Mouse (Mus musculus): ENCODE data around the gene Krtap9-3.

- TF ChIP-seq CTCF (IDR thresholded peaks at IDR 0.05; ENCODE audit: borderline replicate concordance, control insufficient read depth, extremely low read depth, insufficient read depth, low read length, poor library complexity) (no peak), POLR2A (IDR thresholded peaks at IDR 0.05; ENCODE audit: control insufficient read depth, extremely low read depth, insufficient read depth, low read length, poor library complexity) (no peak)
These were observed 46.4 kb upstream of the Krtap9-3 start for GRCm38 (mm10) chr11:99644351-99644750.
